Mouse (Mus musculus) forelimb bud, embryonic 11.5 days (tissue): ENCODE results near the gene Fbxw7.
A peak's percentile ranks its signal among the peaks of the same experiment; 100 is the strongest.

Source experiments
- DNase-seq: peaks from one replicate; pipeline ENCODE4 v3.0.0-alpha.2; 2012; ENCODE audit warnings: low read depth, low spot score

Gene Fbxw7

DNA sequence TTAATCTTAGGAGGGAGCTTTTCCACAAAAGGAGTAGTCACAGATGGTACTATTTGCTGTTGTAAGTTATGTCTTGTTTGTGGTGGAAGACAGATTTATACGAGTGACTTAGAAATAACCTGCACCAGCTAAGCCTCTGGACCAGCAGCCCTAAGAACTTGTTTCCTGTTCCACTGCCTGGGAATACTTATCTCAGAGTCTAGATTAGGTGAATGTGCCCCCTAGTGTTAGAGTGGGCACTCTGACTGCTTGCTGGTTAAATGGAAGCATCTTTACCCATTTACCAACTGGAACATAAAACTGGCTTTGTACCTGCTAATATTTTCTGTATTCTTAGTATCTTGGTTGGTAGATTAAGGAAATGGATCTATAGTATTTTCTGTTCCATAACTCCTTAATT, 74.6 kb downstream of the Fbxw7 start:
- DNase-seq: peak; percentile 11

DNA sequence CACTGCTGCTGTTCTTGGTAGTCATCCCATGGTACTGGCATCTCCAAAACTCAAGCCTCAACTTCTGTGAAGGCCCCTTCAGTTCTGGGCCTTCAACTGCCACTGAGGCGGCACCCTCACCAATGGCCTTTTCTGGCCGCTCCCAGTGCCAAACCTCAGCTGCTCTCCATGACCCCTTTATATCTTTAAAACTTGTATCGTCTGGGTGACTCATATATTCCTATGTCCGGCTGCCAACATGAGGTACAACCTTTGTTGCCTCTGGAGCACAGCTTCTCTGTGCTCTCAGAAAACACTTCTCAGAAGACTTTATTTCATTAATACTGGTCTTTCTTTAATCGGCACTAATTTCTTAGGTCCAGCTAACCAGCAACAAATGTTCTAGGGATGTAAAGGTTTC, 75.9 kb downstream of the Fbxw7 start:
- no peak for DNase-seq

DNA sequence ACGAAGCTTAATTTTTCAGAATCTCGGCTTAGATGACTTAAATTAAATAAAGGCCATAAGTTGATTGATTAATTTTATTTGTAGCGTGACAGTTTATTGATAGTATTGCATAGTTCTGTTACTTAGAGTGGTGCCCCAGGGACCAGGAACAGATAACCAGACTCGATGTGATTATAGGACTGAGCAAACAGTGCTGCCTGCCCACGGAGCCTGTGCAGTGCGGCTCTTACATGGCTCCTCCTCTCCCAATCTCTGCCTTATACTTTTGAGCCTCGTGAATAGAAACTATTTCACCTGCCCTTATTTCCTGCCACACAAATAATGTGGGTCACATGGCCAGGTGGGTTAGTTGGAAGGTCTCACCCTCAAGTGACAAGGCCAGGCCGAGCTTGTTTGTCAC, 82.9 kb downstream of the Fbxw7 start:
- DNase-seq: no peak

DNA sequence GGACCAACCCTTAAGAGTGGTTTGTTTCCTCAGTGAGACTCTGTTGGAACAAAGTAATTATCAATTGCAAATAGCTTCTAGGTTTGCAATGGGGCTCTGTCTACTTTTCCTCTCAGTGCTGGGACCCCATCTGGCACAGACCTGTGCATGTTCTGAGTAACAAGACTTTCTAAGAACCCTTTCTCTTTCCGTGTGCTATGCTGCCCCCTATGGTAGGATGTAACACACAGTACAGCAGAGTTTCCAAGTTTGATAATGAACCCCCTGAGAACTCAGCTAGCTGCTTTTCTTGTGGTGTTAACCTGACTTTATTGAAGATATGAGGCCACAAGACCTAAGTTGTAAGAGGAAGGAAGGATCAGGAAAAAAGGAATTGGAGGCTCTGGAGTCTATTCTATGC, 91.5 kb downstream of the Fbxw7 start:
- DNase-seq: peak; percentile 40

DNA sequence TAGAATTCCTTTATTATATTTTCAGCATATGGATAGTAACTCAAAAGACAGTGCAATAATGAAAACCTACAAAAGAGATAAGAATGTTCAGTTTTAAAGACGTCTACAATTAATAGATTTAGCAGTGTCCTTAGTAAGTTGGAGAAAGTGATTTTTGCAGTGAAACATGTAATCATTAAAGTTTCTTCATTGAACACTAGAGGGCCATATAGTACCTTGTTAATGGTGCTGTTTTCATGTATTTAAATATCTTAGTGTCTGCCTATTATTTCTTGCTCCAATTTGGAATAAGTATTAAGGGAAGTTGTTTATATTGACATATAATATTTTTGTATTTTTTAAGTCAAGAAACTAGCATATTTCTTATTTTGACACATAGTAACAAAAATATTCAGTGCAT, 99.2 kb downstream of the Fbxw7 start:
- no peak for DNase-seq

DNA sequence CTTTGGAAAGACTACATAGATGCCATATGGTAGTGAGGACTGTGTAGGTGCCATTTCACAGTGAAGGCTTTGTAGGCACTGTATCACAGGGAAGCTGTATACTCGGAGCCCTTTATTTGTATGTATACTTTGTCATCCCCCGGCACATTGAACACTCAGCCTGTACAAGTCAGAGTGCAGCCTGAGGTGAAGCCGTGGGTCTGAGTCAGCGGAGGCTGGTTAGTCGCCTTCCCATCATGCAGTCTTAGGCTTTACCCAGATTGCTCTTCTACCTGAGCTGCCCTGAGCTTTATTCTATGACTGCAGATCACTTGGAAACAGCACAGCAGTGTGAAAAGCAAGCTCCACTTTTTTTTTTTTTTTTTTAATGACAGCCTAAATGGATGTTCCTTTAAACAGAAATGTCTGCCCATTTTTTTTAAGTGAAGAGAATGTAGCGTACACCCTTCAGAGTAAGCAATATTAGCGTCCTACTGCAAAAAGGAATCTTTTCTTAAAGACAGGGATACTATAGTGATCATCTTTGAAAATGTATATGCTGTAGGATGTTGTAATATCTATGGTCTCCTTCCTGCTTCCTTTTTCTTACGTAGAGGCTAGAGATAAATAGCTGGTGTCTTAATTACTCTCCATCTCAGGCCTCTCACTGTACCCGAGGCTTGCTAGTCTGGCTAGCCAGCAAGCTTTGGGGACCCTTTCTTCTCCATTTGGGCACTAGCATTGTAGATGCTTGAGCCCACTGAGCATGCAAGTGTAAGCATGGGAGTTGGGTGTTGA, 103.0 kb downstream of the Fbxw7 start:
- no peak for DNase-seq

DNA sequence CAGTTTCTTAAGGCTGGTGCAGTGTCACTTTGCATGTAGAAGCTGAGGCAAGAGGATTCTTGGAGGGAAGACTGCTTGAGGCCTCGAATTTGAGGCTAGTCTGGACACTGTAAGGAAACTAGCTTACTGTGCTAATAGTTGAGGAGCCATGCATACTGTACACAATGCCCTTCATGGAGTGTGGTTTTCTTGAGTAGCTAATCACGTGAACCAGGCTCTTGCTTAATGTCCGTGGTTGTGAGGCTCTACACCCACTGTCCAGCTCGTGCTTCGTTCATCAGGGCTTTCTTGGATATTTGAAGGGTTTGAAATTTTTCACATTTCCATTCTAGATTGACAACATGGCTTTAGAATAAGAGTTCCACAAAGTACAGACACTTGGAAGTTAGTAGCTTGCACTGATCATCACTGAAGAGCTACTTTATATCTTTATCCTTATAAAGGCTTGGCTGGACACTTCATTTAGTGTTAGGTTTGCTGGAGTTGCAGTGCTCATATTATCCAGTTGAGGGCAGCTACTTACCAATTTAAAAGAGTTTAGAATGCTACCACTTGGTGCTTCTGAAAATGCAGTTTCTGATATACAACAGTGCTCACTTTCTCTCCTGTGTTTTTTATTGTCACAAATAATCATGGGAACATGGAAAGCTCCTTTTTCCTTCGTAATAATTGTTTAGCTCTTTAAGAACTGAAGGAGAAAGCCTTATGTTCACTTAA, 106.8 kb downstream of the Fbxw7 start:
- peak; percentile 9 for DNase-seq

DNA sequence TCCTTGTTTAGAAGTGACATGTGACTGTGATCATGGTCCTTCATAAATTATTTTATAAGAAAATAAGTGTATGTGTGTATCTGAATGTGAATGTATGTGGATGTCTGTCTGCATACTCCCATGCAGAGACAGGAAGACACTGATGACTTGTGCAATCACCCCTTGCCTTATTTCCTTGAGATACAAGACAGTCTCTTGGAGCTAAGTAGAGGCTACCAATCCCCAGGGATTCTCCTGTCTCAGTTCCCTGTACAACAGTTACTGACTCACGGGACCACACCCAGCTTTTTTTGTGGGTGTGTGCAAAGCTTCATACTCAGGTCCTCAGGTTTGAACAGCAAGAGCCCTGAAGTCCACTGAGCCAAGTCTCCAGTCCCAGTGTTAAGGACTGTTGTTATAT, 108.2 kb downstream of the Fbxw7 start:
- DNase-seq: no peak

DNA sequence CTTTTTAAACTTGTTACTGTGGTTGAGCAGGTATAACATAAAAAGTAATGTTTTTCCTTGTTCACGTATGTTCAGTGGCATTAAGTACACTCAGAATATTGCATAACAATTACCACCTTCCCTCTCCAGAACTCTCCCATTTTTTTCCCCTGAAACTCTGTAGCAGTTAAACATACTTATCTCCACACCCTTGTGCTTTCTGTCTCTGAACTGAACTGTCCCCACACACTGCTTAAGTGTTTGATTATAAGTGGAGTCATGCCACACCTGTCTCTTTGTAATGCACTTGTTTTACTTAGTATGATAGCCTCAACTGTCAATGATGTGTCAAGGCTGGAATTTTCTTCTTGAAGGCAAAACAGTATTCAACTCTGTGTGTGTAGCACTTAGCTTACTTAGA, 108.6 kb downstream of the Fbxw7 start:
- DNase-seq: no peak

DNA sequence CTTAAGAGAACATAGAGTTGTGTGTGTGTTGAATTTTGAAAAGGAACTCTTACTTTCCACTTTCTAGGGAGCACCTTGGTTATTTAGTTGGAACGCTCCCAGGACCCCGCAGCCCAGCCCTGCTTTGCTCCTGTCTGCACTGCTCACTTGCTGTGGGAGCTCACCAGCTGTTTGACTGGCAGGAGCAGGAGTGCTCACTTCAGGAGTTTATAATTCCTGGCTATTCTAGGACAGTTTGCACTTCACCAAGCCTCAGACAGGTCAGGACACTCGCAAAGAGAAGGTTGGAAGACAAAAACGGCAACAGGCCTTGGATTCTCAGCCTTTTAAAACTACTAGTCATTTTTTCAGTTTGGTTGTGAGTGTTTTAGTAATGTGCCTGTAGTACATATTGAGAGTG, 110.2 kb downstream of the Fbxw7 start:
- no peak for DNase-seq

DNA sequence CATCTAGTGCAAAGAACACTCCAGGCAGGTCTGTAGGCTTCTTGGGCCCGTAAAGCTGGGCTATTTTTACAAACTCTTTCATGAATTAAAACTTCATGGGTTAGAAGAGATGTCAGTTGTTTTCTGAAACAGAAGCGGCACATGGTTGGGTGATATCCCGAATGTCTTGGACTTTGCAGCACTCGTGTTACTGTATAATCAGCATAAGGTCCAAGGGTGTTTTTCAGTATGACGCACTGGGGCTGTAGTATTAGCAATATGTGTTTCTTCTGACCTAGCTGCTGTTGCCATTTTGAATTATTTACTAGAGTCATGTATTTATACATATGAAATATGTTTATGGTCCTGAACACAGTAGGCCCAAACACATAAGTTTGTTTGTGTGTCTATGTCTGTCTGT, 111.1 kb downstream of the Fbxw7 start:
- no peak for DNase-seq

DNA sequence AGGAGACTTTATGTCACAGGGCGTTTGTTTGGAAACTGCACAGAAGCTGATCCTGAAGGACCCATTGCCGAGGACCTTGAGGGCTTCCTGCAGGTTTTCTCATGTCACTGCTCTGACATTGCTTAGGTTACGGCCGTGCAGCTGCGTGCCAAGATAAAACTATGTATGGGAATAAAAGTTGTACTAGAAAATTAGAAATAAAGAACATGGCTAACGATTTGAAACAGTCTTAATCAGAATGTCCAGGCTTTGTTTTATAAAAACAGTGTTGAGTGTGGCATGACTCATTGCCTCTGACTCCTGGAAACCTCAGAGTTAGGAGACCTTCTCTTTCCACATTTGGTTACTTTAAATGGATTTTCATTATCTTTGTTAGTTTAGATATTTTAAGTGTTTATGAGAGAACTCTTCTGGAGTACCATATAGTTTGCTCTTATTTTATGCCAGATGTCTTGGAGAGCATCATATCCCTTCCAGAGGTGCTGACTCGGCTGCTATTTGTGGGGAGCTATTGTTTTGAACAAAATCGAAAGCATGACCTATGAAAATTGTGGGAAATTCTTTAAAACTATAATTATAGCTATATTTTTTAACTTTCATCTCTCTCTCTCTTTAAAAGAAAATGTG, 112.2 kb downstream of the Fbxw7 start:
- no peak for DNase-seq

DNA sequence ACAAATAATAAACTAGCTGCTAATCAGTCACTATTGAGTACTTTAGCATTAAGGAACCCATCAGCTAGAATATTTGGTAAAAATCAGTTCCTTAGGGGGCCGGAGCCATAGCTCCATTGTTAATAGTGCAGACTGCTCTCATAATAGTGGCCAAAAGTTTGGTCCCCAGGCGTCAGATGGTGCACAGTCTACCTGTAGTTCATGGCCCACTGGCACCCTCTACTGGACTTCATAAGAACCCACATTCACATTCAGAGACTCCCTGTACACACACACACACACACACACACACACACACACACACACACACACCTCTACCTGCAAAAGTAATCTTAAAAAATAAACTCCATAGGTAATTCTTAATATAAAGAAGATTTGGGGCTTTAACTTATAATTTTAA, 112.8 kb downstream of the Fbxw7 start:
- no peak for DNase-seq

DNA sequence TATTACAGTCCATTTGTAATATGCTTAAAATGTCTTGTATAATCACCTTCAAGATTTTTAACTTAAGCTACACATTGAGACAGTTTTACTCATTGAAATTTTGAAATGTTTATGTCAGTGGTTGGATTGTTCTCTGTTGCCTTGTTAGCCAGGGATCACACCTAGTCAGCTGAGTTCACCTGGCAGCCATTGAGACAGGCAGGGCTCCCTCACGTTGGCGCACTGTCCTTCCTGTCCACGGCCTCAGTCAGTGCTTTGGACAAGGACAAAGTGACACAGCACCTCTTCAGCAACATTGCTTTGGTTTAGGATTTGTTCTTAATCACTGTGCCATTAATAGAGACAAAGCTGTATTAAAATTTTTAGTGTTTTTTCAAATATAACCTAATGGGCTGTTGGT, 114.1 kb downstream of the Fbxw7 start:
- no peak for DNase-seq

DNA sequence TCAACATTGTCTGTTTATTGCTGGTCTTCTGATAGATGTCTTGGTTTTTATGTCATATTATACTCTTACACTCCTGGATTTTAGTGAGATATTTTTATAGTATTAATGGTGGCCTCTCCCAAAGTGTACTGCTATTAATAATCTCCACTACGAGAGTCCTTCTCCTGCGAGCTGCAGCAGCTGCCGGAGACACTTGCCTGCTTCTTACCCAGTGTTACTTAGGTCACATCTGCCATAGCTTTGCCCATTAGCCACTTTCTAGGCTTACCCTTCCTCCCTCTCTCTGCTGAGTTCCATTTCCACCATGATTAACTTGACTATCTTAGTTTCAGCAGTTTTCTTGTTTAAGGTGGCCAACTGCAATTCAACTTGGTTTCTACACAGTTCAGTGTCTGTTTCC, 115.6 kb downstream of the Fbxw7 start:
- no peak for DNase-seq

DNA sequence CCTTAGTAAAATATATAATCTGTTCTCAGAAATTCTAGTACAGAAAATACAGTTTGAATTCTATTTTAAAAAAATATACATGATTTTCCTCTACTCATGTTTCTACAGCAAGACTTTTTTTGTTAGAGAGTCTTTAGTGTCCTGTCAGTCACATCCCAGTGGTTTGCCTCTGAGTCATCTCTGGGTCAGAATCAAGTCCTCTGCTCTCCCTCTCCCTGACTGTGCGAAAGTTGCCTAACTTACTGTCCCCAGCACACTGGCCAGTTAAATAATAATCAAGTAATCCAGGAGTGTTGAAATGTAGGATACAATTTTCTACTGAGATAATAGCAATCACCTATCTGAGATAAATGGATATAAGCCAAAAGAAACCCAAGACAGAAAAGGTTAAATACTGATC, 120.7 kb downstream of the Fbxw7 start:
- no peak for DNase-seq

DNA sequence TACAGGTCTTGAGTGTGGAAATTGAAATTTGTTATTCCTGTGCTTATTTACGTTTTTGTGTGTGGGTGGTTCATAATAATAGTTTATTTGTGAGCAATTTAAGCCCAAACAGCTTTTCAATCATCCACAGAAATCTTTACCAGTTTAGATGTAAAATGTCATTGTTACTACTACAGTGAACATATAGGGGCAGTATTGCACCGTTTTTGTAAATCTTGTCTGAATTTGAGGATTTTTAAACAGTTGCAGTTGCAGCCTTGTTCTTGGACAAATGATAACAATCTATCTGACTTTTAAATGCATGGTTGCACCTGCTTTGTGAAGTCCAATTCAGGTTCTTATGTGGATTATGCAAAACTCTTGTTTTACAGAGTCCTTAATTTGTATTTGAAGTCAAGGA, 121.2 kb downstream of the Fbxw7 start:
- DNase-seq: no peak

DNA sequence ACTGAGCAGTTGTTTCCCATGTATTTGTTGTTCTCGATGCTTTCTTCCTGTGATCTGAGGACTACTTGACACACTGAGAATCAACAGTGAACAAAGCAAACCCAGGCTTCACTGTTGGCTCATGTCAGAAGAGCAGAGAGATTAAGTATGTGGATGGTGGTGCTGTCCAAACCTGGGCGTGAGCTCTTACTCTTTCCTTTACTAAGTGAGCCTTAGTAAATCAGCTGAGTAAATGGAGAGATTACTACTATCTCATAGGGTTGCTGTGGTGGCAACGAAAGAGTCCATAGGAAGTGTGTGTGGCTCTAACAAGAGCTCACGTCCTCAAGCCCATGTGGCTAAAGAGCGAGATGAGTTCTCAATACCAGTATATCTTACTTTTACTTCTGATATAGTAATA, 121.9 kb downstream of the Fbxw7 start:
- no peak for DNase-seq

DNA sequence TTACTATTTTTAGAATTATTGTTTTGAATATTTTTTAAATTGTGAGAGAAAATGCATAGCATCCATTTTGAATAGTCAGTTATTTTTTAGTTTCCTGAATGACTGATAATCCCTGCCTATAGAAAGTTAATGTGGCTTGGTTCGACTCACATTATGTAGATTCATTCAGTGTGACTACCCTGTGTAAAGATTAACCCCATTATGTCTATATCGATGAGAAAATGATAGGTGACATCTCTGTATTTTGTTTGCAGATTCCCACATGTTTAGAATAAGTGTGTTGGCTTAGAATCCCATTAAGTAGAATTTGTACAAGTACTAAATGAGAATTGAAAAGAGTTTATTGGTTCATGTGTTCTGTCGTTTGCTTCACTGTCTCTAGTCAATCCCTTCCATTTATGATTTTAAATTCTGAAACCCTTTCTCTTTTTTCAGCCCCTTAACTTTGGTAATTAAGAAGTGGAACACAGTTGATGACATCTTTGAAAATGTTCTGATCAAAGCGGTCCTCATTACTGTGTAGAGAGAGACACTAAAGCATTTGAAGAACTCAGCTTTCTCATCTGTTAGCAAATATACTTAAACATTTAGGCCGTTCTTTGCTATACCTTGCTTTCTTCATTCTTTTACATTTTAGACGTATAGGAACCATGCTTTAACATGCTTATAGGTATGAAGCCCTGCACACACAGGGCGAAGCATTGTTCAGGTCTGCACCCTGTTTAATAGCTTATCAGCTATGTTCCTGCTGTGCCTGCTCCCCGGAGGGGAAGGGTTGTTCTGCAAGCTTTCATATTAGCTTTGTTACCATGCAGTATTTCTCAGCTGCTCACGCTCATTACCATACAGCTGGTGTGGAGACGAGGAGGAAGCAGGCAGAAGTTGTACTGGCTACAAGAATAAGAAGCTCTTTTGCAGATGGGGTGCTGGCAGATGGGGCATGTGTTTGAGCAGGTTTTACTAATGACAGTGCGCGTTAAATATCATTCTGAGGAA, 122.6 kb downstream of the Fbxw7 start:
- no peak for DNase-seq

DNA sequence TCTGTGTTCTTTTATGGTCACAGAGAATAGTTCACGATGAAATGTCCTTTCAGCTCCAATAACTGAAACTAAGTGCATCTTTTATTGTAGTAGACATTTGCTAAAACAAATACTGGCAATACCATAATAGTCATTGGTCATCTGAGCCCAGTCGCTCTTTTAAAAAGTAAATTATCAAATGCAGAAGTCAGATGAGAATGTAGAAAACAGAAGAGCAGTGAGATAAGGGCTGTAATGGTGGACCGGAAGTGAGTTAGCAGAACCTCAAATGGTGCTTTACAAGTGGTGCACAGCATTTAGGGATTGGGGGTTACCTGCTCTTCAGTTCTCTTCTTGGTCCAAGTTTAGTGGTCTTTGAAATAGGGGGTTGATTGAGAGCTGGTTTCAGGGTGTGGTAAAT, 129.9 kb downstream of the Fbxw7 start:
- DNase-seq: no peak

DNA sequence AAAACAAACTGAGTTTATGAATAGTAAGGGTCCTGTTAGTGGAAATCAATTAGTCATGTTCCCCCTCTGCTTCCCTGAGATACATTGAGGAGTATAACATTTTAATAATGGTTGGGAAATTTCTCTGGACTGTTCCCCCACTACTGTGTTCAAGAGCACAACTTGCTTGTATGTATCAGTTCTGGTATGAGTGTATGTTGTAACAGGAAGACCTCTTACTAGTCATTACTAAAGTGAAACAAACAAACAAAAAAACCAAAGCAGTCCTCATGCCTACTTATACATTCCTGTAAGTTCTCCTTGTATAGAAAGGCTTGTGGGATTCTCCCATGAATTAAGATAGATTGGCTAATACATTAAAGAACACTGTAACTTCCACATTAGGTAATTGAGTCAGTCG, 131.3 kb downstream of the Fbxw7 start:
- DNase-seq: no peak

DNA sequence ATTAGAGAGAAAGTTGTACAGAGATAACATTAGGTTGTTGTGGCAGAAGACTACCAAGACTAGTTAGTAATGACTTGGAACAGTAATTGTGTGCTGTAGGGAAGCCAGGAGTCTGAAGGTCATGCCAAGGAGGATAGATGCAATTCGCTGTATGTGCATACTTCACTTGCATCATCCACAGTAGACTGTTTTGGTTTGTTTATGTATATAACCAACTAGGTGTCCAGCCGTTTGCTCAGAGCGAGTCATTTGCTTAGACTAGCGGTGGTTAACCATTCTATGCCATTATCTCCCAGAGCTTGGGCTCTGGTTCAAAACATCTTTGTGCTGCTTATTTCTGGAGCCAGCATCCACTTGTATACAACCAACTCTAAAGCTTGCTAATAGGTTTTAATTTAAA, 134.3 kb downstream of the Fbxw7 start:
- no peak for DNase-seq
